Mouse (Mus musculus): ENCODE results near the gene Astl. TPM values are rescaled to one million over a fixed set of nuclear protein-coding genes. Genes with fewer than 3 reads are reported as not detected.
A peak's percentile ranks its signal among the peaks of the same experiment; 100 is the strongest.

Astl gene
- polyA plus RNA-seq, 1 experiment from 2014 or later, result not detected

DNA sequence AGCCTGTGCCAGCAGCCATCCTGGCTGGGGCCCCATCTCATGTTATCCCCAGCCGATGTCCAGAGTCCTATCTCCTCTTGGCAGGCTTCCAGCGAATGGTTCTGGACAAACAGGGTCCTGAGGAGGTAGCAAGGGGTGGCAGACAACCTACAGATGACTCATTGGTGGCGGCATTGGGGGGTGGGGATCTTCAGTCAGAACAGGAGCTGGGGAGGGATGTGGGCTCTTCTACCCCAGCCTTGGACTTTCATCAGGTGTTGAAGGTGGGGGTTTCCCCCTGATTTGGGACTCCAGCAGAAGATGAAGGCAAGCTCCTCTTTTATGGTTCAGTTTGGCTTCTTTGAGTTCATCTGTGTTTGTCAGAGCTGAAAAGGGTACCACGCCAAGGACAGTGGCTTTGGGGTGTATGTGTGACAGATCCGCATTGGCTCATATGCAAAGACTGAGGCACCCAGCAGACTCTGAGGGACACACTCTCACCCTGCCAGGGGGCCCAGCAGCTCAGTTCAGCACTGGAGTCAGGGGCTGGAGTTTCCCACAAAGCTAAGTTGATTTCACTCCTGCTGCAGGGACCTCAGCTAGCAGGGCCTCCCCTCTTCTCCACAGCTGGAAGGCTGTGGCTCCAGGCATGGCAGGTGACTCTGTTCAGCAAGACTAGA is 4.4 kb upstream of the Astl start:
- Histone ChIP-seq H3K36me3 (ENCODE audit: insufficient read depth, low read length) (no peaks in the 10 kb centered on the region), H3K4me3 (replicated peaks; ENCODE audit: low read depth, low read length) (no peak overlapping the region), H3K4me2 (ENCODE audit: low read length) (no peak overlapping the region), H3K4me1 (replicated peaks; ENCODE audit: insufficient read depth, low read length) (peaks cover 15% of the 10 kb centered on the region), H3K9ac (ENCODE audit: low read depth, low read length) (no peak overlapping the region), H3K9me3 (replicated peaks; ENCODE audit: low read length) (no peaks in the 10 kb centered on the region), H3K27ac (no peak overlapping the region), H3K27me3 (ENCODE audit: insufficient read depth, low read length) (no peaks in the 10 kb centered on the region)
- DNase-seq (ENCODE audit: low spot score), result no peak
- no peak for TF ChIP-seq CTCF (IDR thresholded peaks at IDR 0.05; ENCODE audit: low read depth)
- whole genome bisulfite sequencing, result 70% methylated on average over 5 of the region's 5 CpGs
- no peak for ATAC-seq (replicated peaks; ENCODE audit: low FRiP score, low read depth)

DNA sequence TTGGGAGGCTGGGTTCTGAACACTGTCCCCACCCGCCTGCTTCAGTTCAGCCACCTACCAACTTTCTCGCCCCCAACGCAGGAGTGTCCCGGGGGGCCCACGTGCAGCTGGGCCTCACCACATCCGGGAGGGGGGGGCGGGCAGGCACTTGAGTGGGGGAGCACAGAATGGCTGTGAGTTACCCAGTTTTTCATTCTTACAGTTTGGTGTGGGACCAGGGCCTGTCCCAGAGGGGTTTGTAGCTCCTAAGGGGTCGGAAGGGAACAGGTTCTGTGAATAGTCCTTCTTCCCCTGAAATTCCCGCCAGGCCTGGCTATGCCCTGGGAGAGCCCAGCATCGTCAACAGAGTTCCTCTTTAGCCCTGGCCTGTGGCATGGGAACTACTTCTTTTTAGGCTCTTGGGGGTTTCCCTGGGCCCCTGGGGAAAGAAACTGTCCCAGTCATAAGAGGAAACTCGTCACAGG is 3.3 kb upstream of the Astl start:
- no peaks in the 10 kb centered on the region for H3K9me3 ChIP-seq (replicated peaks; ENCODE audit: low read length)
- ATAC-seq (replicated peaks; ENCODE audit: low FRiP score, low read depth) (no peak), DNase-seq (ENCODE audit: low spot score) (no peak)
- peak overlapping the region; percentile 80; the same call in 1 of the 2 replicates for H3K4me2 ChIP-seq (ENCODE audit: low read length)
- 37% methylated on average over 11 of the region's 11 CpGs for WGBS
- H3K27me3 ChIP-seq (ENCODE audit: insufficient read depth, low read length), result no peaks in the 10 kb centered on the region
- H3K9ac ChIP-seq (ENCODE audit: low read depth, low read length), result no peak overlapping the region
- peak overlapping the region; percentile 31; the same call in 1 of the 2 replicates for H3K27ac ChIP-seq
- no peak overlapping the region for H3K4me3 ChIP-seq (replicated peaks; ENCODE audit: low read depth, low read length)
- no peak for TF ChIP-seq CTCF (IDR thresholded peaks at IDR 0.05; ENCODE audit: low read depth)
- peaks cover 10% of the 10 kb centered on the region for H3K4me1 ChIP-seq (replicated peaks; ENCODE audit: insufficient read depth, low read length)
- H3K36me3 ChIP-seq (ENCODE audit: insufficient read depth, low read length), result no peaks in the 10 kb centered on the region

DNA sequence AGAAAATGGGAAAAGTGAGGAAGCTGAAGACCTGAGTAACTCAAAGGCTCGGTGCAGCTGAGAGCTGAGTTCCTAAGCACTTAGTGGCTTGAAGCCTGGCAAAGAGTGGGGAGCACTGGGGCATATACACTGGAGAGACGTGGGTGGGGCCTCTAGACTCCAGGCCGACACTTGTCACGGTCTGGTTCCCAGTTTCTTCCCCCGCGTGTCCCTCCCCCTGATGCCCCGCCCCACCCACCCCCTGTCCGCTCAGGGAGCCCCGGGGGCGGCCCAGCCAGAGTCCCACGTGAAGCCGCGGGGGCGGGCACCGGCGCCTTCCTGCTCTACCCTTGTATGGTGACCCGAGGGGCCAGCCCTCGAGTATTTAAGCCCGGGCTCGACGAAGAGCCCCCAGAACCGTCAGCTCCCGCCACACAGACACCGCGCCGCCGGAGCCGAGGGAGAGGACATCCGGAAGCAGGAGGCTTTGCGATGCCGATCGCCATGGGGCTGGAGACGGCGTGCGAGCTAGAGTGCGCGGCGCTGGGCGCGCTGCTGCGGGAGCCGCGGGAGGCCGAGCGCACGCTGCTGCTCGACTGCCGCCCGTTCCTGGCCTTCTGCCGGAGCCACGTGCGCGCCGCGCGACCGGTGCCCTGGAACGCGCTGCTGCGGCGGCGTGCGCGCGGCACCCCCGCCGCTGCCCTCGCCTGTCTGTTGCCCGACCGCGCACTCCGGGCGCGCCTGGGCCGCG is 2.5 kb upstream of the Astl start, which contains the start of gene Dusp2:
TSS of gene Dusp2 (plus strand) at position 393 of the 730 bp plus-strand sequence.
- H3K9me3 ChIP-seq (replicated peaks; ENCODE audit: low read length), result no peaks in the 10 kb centered on the region
- H3K27ac ChIP-seq, result peak within 1 kb of the TSS; percentile 31
- H3K36me3 ChIP-seq (ENCODE audit: insufficient read depth, low read length), result no peaks in the 10 kb centered on the region
- peaks cover 10% of the 10 kb centered on the region for H3K4me1 ChIP-seq (replicated peaks; ENCODE audit: insufficient read depth, low read length)
- WGBS, result 1% methylated on average over 64 of the region's 76 CpGs
- peak; percentile 88 for ATAC-seq (replicated peaks; ENCODE audit: low FRiP score, low read depth)
- TF ChIP-seq CTCF (IDR thresholded peaks at IDR 0.05; ENCODE audit: low read depth), result no peak
- H3K4me3 ChIP-seq (replicated peaks; ENCODE audit: low read depth, low read length), result peak within 1 kb of the TSS; percentile 55
- peak within 1 kb of the TSS; percentile 57 for H3K9ac ChIP-seq (ENCODE audit: low read depth, low read length)
- DNase-seq (ENCODE audit: low spot score), result peak; percentile 89
- H3K4me2 ChIP-seq (ENCODE audit: low read length), result peak within 1 kb of the TSS; percentile 80
- H3K27me3 ChIP-seq (ENCODE audit: insufficient read depth, low read length), result no peaks in the 10 kb centered on the region

DNA sequence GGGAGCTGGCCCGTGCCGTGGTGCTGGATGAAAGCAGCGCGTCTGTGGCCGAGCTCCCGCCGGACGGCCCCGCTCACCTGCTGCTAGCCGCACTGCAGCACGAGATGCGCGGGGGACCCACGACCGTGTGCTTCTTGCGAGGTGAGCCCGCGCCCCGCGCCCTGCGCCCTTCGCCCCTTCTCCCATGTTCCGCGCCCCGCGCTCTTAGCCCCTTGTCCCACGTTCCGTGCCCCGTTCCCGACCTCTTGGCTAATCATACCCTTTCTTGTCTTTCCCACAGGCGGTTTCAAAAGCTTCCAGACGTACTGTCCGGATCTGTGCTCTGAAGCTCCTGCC is 2.0 kb upstream of the Astl start:
- Histone ChIP-seq H3K27ac (peak overlapping the region; percentile 31; the same call in 1 of the 2 replicates), H3K36me3 (ENCODE audit: insufficient read depth, low read length) (no peaks in the 10 kb centered on the region)
- 3% methylated on average over 25 of the region's 33 CpGs for WGBS

DNA sequence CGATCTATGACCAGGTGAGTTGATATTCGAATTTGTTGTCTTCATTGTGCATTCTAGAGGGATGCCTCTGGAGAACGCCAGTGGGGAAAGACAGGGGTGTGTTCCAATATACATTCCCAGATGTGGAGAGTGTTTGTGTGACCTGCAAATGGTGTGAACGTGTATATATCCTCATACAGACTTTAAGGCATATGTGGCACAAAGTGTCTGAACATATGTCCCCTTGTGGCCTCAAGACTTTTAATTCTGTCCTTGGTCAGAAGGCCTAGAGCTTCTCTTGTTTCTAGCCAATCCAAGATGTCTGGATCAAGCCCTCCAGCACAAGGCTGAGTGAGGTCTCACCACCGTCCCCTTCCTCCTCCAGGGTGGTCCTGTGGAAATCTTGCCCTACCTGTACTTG is 1.6 kb upstream of the Astl start:
- H3K9me3 ChIP-seq (replicated peaks; ENCODE audit: low read length), result no peaks in the 10 kb centered on the region
- ATAC-seq (replicated peaks; ENCODE audit: low FRiP score, low read depth) (no peak), DNase-seq (ENCODE audit: low spot score) (no peak)
- H3K4me3 ChIP-seq (replicated peaks; ENCODE audit: low read depth, low read length), result peak overlapping the region; percentile 55
- peaks cover 10% of the 10 kb centered on the region for H3K4me1 ChIP-seq (replicated peaks; ENCODE audit: insufficient read depth, low read length)
- peak overlapping the region; percentile 80 for H3K4me2 ChIP-seq (ENCODE audit: low read length)
- H3K9ac ChIP-seq (ENCODE audit: low read depth, low read length), result peak overlapping the region; percentile 57; the same call in 1 of the 2 replicates
- no peak overlapping the region for H3K27ac ChIP-seq
- no peaks in the 10 kb centered on the region for H3K36me3 ChIP-seq (ENCODE audit: insufficient read depth, low read length)
- WGBS, result 38% methylated on average over 5 of the region's 5 CpGs
- no peaks in the 10 kb centered on the region for H3K27me3 ChIP-seq (ENCODE audit: insufficient read depth, low read length)
- no peak for TF ChIP-seq CTCF (IDR thresholded peaks at IDR 0.05; ENCODE audit: low read depth)

More for the DNA sequence above, 2.0 kb upstream of the Astl start:
- Histone ChIP-seq H3K9ac (ENCODE audit: low read depth, low read length) (peak overlapping the region; percentile 57), H3K4me1 (replicated peaks; ENCODE audit: insufficient read depth, low read length) (peaks cover 10% of the 10 kb centered on the region), H3K4me3 (replicated peaks; ENCODE audit: low read depth, low read length) (peak overlapping the region; percentile 55), H3K27me3 (ENCODE audit: insufficient read depth, low read length) (no peaks in the 10 kb centered on the region), H3K4me2 (ENCODE audit: low read length) (peak overlapping the region; percentile 80), H3K9me3 (replicated peaks; ENCODE audit: low read length) (no peaks in the 10 kb centered on the region)
- ATAC-seq (replicated peaks; ENCODE audit: low FRiP score, low read depth), result no peak
- TF ChIP-seq CTCF (IDR thresholded peaks at IDR 0.05; ENCODE audit: low read depth), result no peak
- peak; percentile 12 for DNase-seq (ENCODE audit: low spot score)

DNA sequence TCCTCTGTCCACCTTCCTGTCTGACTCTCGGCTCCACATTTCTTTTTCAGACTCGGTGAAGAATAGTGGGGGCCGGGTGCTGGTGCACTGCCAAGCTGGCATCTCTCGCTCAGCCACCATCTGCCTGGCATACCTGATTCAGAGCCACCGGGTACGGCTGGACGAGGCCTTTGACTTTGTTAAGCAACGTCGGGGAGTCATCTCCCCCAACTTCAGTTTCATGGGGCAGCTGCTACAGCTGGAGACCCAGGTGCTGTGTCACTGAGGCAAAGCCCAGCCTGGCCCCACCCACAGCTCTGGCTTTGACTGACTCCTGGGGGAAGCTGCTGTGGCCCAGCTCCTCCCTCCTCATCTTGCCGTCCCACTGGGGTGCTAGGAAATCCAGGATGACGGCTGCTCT is 908 bp upstream of the Astl start:
- Histone ChIP-seq H3K4me2 (ENCODE audit: low read length) (peak overlapping the region; percentile 80), H3K9ac (ENCODE audit: low read depth, low read length) (no peak overlapping the region), H3K27ac (no peak overlapping the region), H3K4me3 (replicated peaks; ENCODE audit: low read depth, low read length) (no peak overlapping the region), H3K9me3 (replicated peaks; ENCODE audit: low read length) (no peaks in the 10 kb centered on the region), H3K36me3 (ENCODE audit: insufficient read depth, low read length) (no peaks in the 10 kb centered on the region), H3K4me1 (replicated peaks; ENCODE audit: insufficient read depth, low read length) (peaks cover 10% of the 10 kb centered on the region), H3K27me3 (ENCODE audit: insufficient read depth, low read length) (no peaks in the 10 kb centered on the region)
- DNase-seq (ENCODE audit: low spot score) (no peak), ATAC-seq (replicated peaks; ENCODE audit: low FRiP score, low read depth) (no peak)
- WGBS, result 66% methylated on average over 11 of the region's 11 CpGs
- no peak for TF ChIP-seq CTCF (IDR thresholded peaks at IDR 0.05; ENCODE audit: low read depth)

Data from kidney, postnatal 0 days (tissue).